Mouse (Mus musculus) myocyte (in vitro differentiated cells): ENCODE measurements around the gene Ccdc91. TPM values are rescaled to one million over a fixed set of nuclear protein-coding genes. Genes with fewer than 3 reads are reported as not detected.
A peak's percentile ranks its signal among the peaks of the same experiment; 100 is the strongest.

Source experiments
- H3K27me3 ChIP-seq: one replicate; pipeline ENCODE4 v1.6.1; 2011; ENCODE audit not compliant: control insufficient read depth, insufficient read depth, insufficient read length
- H3K36me3 ChIP-seq: one replicate; pipeline ENCODE4 v1.6.1; 2011; ENCODE audit not compliant: control insufficient read depth, insufficient read depth
- H3K4me2 ChIP-seq: one replicate; pipeline ENCODE4 v1.6.1; 2011; ENCODE audit warnings: low read depth, control low read depth
- H3K4me3 ChIP-seq: one replicate; pipeline ENCODE4 v1.5.1; 2011; ENCODE audit warnings: mild to moderate bottlenecking, control low read depth, moderate library complexity
- H3K79me2 ChIP-seq: one replicate; pipeline ENCODE4 v1.6.1; 2011; ENCODE audit not compliant: control insufficient read depth, insufficient read depth
- H3ac ChIP-seq: one replicate; pipeline ENCODE4 v1.6.1; 2011; ENCODE audit not compliant: control insufficient read depth, insufficient read length
- CEBPB ChIP-seq: IDR thresholded peaks from 2 replicates; pipeline ENCODE4 v1.6.1; 2011; ENCODE audit warnings: mild to moderate bottlenecking, moderate library complexity; ENCODE audit not compliant: poor library complexity, insufficient read depth, severe bottlenecking
- E2F4 ChIP-seq: IDR thresholded peaks from one replicate; pipeline ENCODE4 v1.6.1; 2011; ENCODE audit warnings: mild to moderate bottlenecking, control low read depth, moderate library complexity; ENCODE audit not compliant: insufficient read depth
- MAX ChIP-seq: IDR thresholded peaks from one replicate; pipeline ENCODE4 v1.6.1; 2011; ENCODE audit warnings: low read depth, mild to moderate bottlenecking, control low read depth
- MYOD1 ChIP-seq, 3 experiments: IDR thresholded peaks; one replicate each; pipeline ENCODE4 v1.6.1; 2011; ENCODE audit warnings: control low read depth in 2 of 3, low read depth in 2 of 3, mild to moderate bottlenecking in 2 of 3, moderate library complexity in 1 of 3; ENCODE audit not compliant: insufficient read length in 2 of 3, control insufficient read depth in 1 of 3
- MYOG ChIP-seq, 3 experiments: IDR thresholded peaks; one replicate each; pipeline ENCODE4 v1.6.1; 2011; ENCODE audit warnings: control low read depth in 2 of 3, low read depth in 2 of 3, mild to moderate bottlenecking in 2 of 3; ENCODE audit not compliant: insufficient read length in 2 of 3, control insufficient read depth in 1 of 3, insufficient read depth in 1 of 3
- POLR2A ChIP-seq: IDR thresholded peaks from one replicate; pipeline ENCODE4 v1.6.1; 2011; ENCODE audit warnings: low read depth, mild to moderate bottlenecking, control low read depth, moderate library complexity; ENCODE audit not compliant: insufficient read length
- POLR2AphosphoS2 ChIP-seq: IDR thresholded peaks from one replicate; pipeline ENCODE4 v1.6.1; 2011; ENCODE audit warnings: low read depth, control low read depth; ENCODE audit not compliant: insufficient read length
- REST ChIP-seq: IDR thresholded peaks from one replicate; pipeline ENCODE4 v1.6.1; 2011; ENCODE audit warnings: mild to moderate bottlenecking, control low read depth, moderate library complexity; ENCODE audit not compliant: insufficient read depth, insufficient read length
- SRF ChIP-seq: IDR thresholded peaks from one replicate; pipeline ENCODE4 v1.6.1; 2011; ENCODE audit warnings: low read depth; ENCODE audit not compliant: control insufficient read depth, insufficient read length
- TCF12 ChIP-seq: IDR thresholded peaks from one replicate; pipeline ENCODE4 v1.6.1; 2011; ENCODE audit warnings: mild to moderate bottlenecking, control low read depth; ENCODE audit not compliant: poor library complexity, insufficient read depth, severe bottlenecking
- TCF3 ChIP-seq: IDR thresholded peaks from one replicate; pipeline ENCODE4 v1.6.1; 2011; ENCODE audit warnings: low read depth, control low read depth; ENCODE audit not compliant: insufficient read length
- USF1 ChIP-seq: IDR thresholded peaks from one replicate; pipeline ENCODE4 v1.6.1; 2011; ENCODE audit warnings: low read depth, mild to moderate bottlenecking, control low read depth, moderate library complexity
- polyA plus RNA-seq: library from polyadenylated mRNA; unstranded; fragments of >200 nt; fragmentation: generic; extraction: Trizol; gene quantifications from one replicate; pipeline ENCODE4 v1.2.1, GENCODE M21; 2012; ENCODE audit warnings: missing spikeins

Gene Ccdc91
- polyA plus RNA-seq, 1 experiment: 37.9 TPM

- no peak overlapping the region for H3ac ChIP-seq
- TF ChIP-seq E2F4 (no peak), MYOD1 (IDR thresholded peaks at IDR 0.05; ENCODE audit: control insufficient read depth in 1 of 3, insufficient read length in 2 of 3, low read depth in 2 of 3) (peak in 1 of 3 experiments; percentile 52)
- H3K4me2 ChIP-seq: no peak overlapping the region
- H3K27me3 ChIP-seq: no peaks in the 10 kb centered on the region
- no peaks in the 10 kb centered on the region for H3K36me3 ChIP-seq
- no peaks in the 10 kb centered on the region for H3K79me2 ChIP-seq
- no peak overlapping the region for H3K4me3 ChIP-seq
These were observed 132.0 kb downstream of the Ccdc91 start for GRCm38 (mm10) chr6:147607613-147608012.

GRCm38 (mm10) chr6:147615306-147615705 is 139.7 kb downstream of the Ccdc91 start:
- H3K36me3 ChIP-seq: peaks cover 8% of the 10 kb centered on the region
- H3K79me2 ChIP-seq: no peaks in the 10 kb centered on the region
- no peak overlapping the region for H3K4me3 ChIP-seq
- no peak overlapping the region for H3K4me2 ChIP-seq
- H3ac ChIP-seq: no peak overlapping the region
- TF ChIP-seq TCF3 (no peak), USF1 (no peak), POLR2A (no peak), MYOG (IDR thresholded peaks at IDR 0.05; ENCODE audit: control insufficient read depth in 1 of 3, insufficient read depth in 1 of 3, insufficient read length in 2 of 3, low read depth in 2 of 3) (no peak), E2F4 (no peak), CEBPB (no peak), SRF (no peak), TCF12 (no peak), POLR2AphosphoS2 (no peak), MYOD1 (IDR thresholded peaks at IDR 0.05; ENCODE audit: control insufficient read depth in 1 of 3, insufficient read length in 2 of 3, low read depth in 2 of 3) (no peak), MAX (no peak), REST (no peak)
- no peaks in the 10 kb centered on the region for H3K27me3 ChIP-seq

- Histone ChIP-seq H3K36me3 (no peaks in the 10 kb centered on the region), H3K4me2 (no peak overlapping the region), H3ac (no peak overlapping the region), H3K27me3 (no peaks in the 10 kb centered on the region), H3K79me2 (no peaks in the 10 kb centered on the region), H3K4me3 (no peak overlapping the region)
- no peak for TF ChIP-seq POLR2A
- no peak for TF ChIP-seq TCF12
- no peak for TF ChIP-seq MYOG (IDR thresholded peaks at IDR 0.05; ENCODE audit: control insufficient read depth in 1 of 3, insufficient read depth in 1 of 3, insufficient read length in 2 of 3, low read depth in 2 of 3)
- no peak for TF ChIP-seq E2F4
- no peak for TF ChIP-seq CEBPB
- no peak for TF ChIP-seq TCF3
- no peak for TF ChIP-seq USF1
- TF ChIP-seq SRF: no peak
- no peak for TF ChIP-seq MYOD1 (IDR thresholded peaks at IDR 0.05; ENCODE audit: control insufficient read depth in 1 of 3, insufficient read length in 2 of 3, low read depth in 2 of 3)
- TF ChIP-seq POLR2AphosphoS2: no peak
- no peak for TF ChIP-seq MAX
- no peak for TF ChIP-seq REST
These were observed 147.5 kb downstream of the Ccdc91 start for GRCm38 (mm10) chr6:147623142-147623541.

- H3K4me2 ChIP-seq: no peak overlapping the region
- H3ac ChIP-seq: no peak overlapping the region
- no peaks in the 10 kb centered on the region for H3K79me2 ChIP-seq
- no peaks in the 10 kb centered on the region for H3K36me3 ChIP-seq
- no peak for TF ChIP-seq MYOG (IDR thresholded peaks at IDR 0.05; ENCODE audit: control insufficient read depth in 1 of 3, insufficient read depth in 1 of 3, insufficient read length in 2 of 3, low read depth in 2 of 3)
- no peak for TF ChIP-seq CEBPB
- TF ChIP-seq TCF3: no peak
- no peak for TF ChIP-seq E2F4
- TF ChIP-seq MAX: no peak
- no peak for TF ChIP-seq REST
- TF ChIP-seq USF1: no peak
- TF ChIP-seq POLR2A: no peak
- TF ChIP-seq MYOD1 (IDR thresholded peaks at IDR 0.05; ENCODE audit: control insufficient read depth in 1 of 3, insufficient read length in 2 of 3, low read depth in 2 of 3): no peak
- no peak for TF ChIP-seq SRF
- no peak for TF ChIP-seq TCF12
- no peak for TF ChIP-seq POLR2AphosphoS2
- no peaks in the 10 kb centered on the region for H3K27me3 ChIP-seq
- no peak overlapping the region for H3K4me3 ChIP-seq
These were observed 160.8 kb downstream of the Ccdc91 start for GRCm38 (mm10) chr6:147636464-147636863.

DNA sequence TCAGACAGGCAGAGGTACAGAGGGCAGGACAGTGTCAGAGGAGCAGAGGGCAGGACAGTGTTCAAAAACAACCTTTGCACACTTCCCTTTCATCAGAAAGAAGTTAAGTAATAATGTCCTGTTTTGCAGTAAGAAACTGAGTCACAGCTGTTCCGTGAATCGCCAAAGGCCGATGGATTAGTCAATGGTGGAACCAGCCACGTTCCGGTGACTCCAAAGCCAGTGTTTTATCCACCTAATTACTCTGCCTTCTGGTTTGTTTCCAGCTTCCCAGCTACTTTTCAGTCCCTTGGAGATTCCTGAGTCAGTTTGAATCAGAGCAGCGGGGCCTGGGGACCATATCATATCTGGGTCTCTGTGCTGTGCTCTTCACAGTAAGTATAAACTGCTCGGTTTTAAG is 168.2 kb downstream of the Ccdc91 start:
- no peaks in the 10 kb centered on the region for H3K36me3 ChIP-seq
- H3K4me2 ChIP-seq: no peak overlapping the region
- no peaks in the 10 kb centered on the region for H3K79me2 ChIP-seq
- no peak overlapping the region for H3K4me3 ChIP-seq
- H3ac ChIP-seq: no peak overlapping the region
- no peaks in the 10 kb centered on the region for H3K27me3 ChIP-seq
- no peak for TF ChIP-seq TCF12
- no peak for TF ChIP-seq MYOG (IDR thresholded peaks at IDR 0.05; ENCODE audit: control insufficient read depth in 1 of 3, insufficient read depth in 1 of 3, insufficient read length in 2 of 3, low read depth in 2 of 3)
- no peak for TF ChIP-seq POLR2A
- no peak for TF ChIP-seq CEBPB
- TF ChIP-seq USF1: no peak
- no peak for TF ChIP-seq MAX
- TF ChIP-seq E2F4: no peak
- TF ChIP-seq MYOD1 (IDR thresholded peaks at IDR 0.05; ENCODE audit: control insufficient read depth in 1 of 3, insufficient read length in 2 of 3, low read depth in 2 of 3): no peak
- TF ChIP-seq REST: no peak
- no peak for TF ChIP-seq POLR2AphosphoS2
- TF ChIP-seq SRF: no peak
- TF ChIP-seq TCF3: no peak
